21 mouse cellular contexts compared by ENCODE assay signal in the genomic region with DNA sequence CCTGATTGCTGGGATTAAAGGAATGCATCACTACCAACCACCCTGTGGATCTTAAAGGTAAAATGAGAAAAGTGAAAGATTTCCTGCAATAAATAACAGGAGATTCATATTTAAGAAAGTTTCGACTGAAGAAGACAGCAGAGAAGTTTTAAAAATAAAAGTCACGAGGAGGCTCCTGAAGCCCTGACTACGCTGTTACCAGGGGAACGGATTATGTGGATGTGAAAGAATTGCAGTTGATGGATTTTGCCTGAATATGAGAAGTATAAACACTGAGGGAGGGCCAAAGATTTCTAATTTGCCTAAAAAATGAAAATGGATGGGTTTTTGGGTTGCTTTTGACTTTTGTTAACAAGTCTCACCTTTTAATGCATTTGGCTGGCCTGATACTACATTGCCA. TPM values are rescaled to one million over a fixed set of nuclear protein-coding genes. Genes with fewer than 3 reads are reported as not detected.
DNase-seq lines count a peak whose midpoint lies in the region; ATAC-seq and TF ChIP-seq lines count a peak whose summit lies in the region.
"Had no signal": no experiment of that assay in that cellular context is flagged by ENCODE, and none has a peak within 500 bp of the region (broad histone marks: within the 10 kb centered on the region; RNA-seq: fewer than 3 reads in every experiment).

No protein-coding gene starts in this region.

- no peaks in the 10 kb centered on the region for H3K36me3 ChIP-seq in midbrain, postnatal 0 days (ENCODE audit: insufficient read depth, low read length)
- no peaks in the 10 kb centered on the region for H3K36me3 ChIP-seq in midbrain, embryonic 13.5 days
- H3K36me3 ChIP-seq: embryonic facial prominence, embryonic 12.5 days; heart, embryonic 10.5 days; hindbrain, embryonic 12.5 days had no signal

- H3K4me3 ChIP-seq in midbrain, postnatal 0 days (ENCODE audit: low read depth, low read length), result no peak overlapping the region
- H3K4me3 ChIP-seq in midbrain, embryonic 13.5 days (replicated peaks), result no peak overlapping the region
- H3K4me3 ChIP-seq in cortical plate, adult 2 months (ENCODE audit: insufficient read depth, low read length), result no peak overlapping the region
- H3K4me3 ChIP-seq: embryonic facial prominence, embryonic 12.5 days; forebrain, embryonic 13.5 days; heart, embryonic 10.5 days; hindbrain, embryonic 12.5 days had no signal

- H3K27ac ChIP-seq in midbrain, postnatal 0 days (ENCODE audit: low read depth, low read length), result no peak overlapping the region
- H3K27ac ChIP-seq in midbrain, embryonic 13.5 days, result no peak overlapping the region
- 0 out of 2 replicates have a peak overlapping the region, but pooled peaks have one; percentile 29 for H3K27ac ChIP-seq in cortical plate, adult 2 months (ENCODE audit: insufficient read depth, low read length)
- H3K27ac ChIP-seq: embryonic facial prominence, embryonic 12.5 days; forebrain, embryonic 13.5 days; heart, embryonic 10.5 days; hindbrain, embryonic 12.5 days had no signal

- H3K4me2 ChIP-seq in midbrain, postnatal 0 days (ENCODE audit: low read depth, low read length, poor library complexity, severe bottlenecking), result no peak overlapping the region
- no peak overlapping the region for H3K4me2 ChIP-seq in midbrain, embryonic 13.5 days (replicated peaks)
- H3K4me2 ChIP-seq: embryonic facial prominence, embryonic 12.5 days; forebrain, embryonic 13.5 days; hindbrain, embryonic 12.5 days had no signal

- WGBS in midbrain, postnatal 0 days, result 69% methylated on average over 4 of the region's 4 CpGs
- WGBS in midbrain, embryonic 13.5 days, result 83% methylated on average over 4 of the region's 4 CpGs

- no peak for TF ChIP-seq POLR2A in cortical plate, adult 2 months (IDR thresholded peaks at IDR 0.05; ENCODE audit: extremely low read depth, insufficient read depth, low read length)

- ATAC-seq in frontal cortex, adult (ENCODE audit: low TSS enrichment), result peak; percentile 83
- ATAC-seq in midbrain, postnatal 0 days (ENCODE audit: low FRiP score), result no peak
- no peak for ATAC-seq in midbrain, embryonic 13.5 days
- ATAC-seq: forebrain, embryonic 13.5 days; hindbrain, embryonic 16.5 days had no signal

- no peak overlapping the region for H3K9ac ChIP-seq in midbrain, postnatal 0 days (replicated peaks; ENCODE audit: low read length, poor library complexity, severe bottlenecking)
- H3K9ac ChIP-seq in midbrain, embryonic 13.5 days (replicated peaks), result no peak overlapping the region
- H3K9ac ChIP-seq: embryonic facial prominence, embryonic 12.5 days; forebrain, embryonic 13.5 days; hindbrain, embryonic 12.5 days had no signal

- H3K9me3 ChIP-seq in midbrain, postnatal 0 days (ENCODE audit: low read length), result no peaks in the 10 kb centered on the region
- H3K9me3 ChIP-seq in midbrain, embryonic 13.5 days, result no peaks in the 10 kb centered on the region
- H3K9me3 ChIP-seq: embryonic facial prominence, embryonic 12.5 days; forebrain, embryonic 13.5 days; heart, embryonic 10.5 days; hindbrain, embryonic 12.5 days had no signal

- H3K4me1 ChIP-seq in midbrain, postnatal 0 days (ENCODE audit: insufficient read depth, low read length), result no peaks in the 10 kb centered on the region
- no peaks in the 10 kb centered on the region for H3K4me1 ChIP-seq in midbrain, embryonic 13.5 days (replicated peaks)
- H3K4me1 ChIP-seq in cortical plate, adult 2 months (ENCODE audit: control insufficient read depth, insufficient read depth, low read length), result peaks cover 5% of the 10 kb centered on the region; the same call in 1 of the 2 replicates
- H3K4me1 ChIP-seq: embryonic facial prominence, embryonic 12.5 days; forebrain, embryonic 13.5 days; heart, embryonic 10.5 days; hindbrain, embryonic 12.5 days had no signal

- H3K27me3 ChIP-seq in midbrain, postnatal 0 days (ENCODE audit: insufficient read depth, low read length), result no peaks in the 10 kb centered on the region
- H3K27me3 ChIP-seq in midbrain, embryonic 13.5 days, result no peaks in the 10 kb centered on the region
- H3K27me3 ChIP-seq: embryonic facial prominence, embryonic 12.5 days; forebrain, embryonic 13.5 days; hindbrain, embryonic 12.5 days had no signal

- DNase-seq in frontal cortex, postnatal 14 days (ENCODE audit: low spot score in 2 of 2), result no peak
- DNase-seq in midbrain, postnatal 0 days (ENCODE audit: low spot score), result peak; percentile 8
- DNase-seq in brain, adult 2 months (ENCODE audit: low read depth, low spot score), result peak; percentile 64
- no peak for DNase-seq in urinary bladder, postnatal 25 days (ENCODE audit: low spot score)
- DNase-seq: adrenal gland, adult 8-10 months; adrenal gland, postnatal 36 days; cerebellum, adult 11-12 months; cerebellum, adult 9-10 months; cerebellum, postnatal 25 days; gastrocnemius, postnatal 10 days; heart, adult 18-20 months; heart, postnatal 10 days; heart, postnatal 4 days had no signal

- TF ChIP-seq CTCF in midbrain, postnatal 0 days (IDR thresholded peaks at IDR 0.05), result no peak
- TF ChIP-seq CTCF in cortical plate, adult 2 months (IDR thresholded peaks at IDR 0.05; ENCODE audit: extremely low read depth, insufficient read depth, low read length), result no peak

RNA-seq across cellular contexts. Expression of a gene that starts 24.8 kb away (rescaled TPM):
- total RNA-seq in midbrain, postnatal 0 days (2014; rRNA removed), result 18.1 and 19.5 TPM in 2 replicates
- 7.1 and 8.1 TPM in 2 replicates for polyA plus RNA-seq in midbrain, postnatal 0 days (2015; fragmentation: Nextera tagmentation; extraction: Ambion mirVana)
- polyA plus RNA-seq in midbrain, embryonic 13.5 days (2015; fragmentation: Nextera tagmentation; extraction: Ambion mirVana), result 5.0 and 5.7 TPM in 2 replicates
- 29.3 and 31.3 TPM in 2 replicates for polyA plus RNA-seq in cortical plate, adult 2 months (2012; rRNA removed)

Comparison
In these comparisons a context has a peak if more than half of its experiments do, and no peak if none do; other contexts are left out.
1. DNase-seq: peak in midbrain, postnatal 0 days (single experiment) and brain, adult 2 months (single experiment); none in frontal cortex, postnatal 14 days (0 of 2) and urinary bladder, postnatal 25 days (single experiment).